Mouse (Mus musculus) frontal cortex, adult 2 months (tissue): ENCODE data around the gene 1700003F12Rik. TPM values are rescaled to one million over a fixed set of nuclear protein-coding genes. Genes with fewer than 3 reads are reported as not detected.

Experiments used
- DNase-seq, 2 experiments: peaks; one replicate each; pipeline ENCODE4 v3.0.0; 2022; ENCODE audit warnings: low spot score in 1 of 2; ENCODE audit errors: extremely low spot score in 1 of 2
- polyA plus RNA-seq: library from polyadenylated mRNA; depleted of rRNA; stranded (reverse); fragments of >200 nt; gene quantifications from 2 replicates; pipeline ENCODE4 v1.2.3, GENCODE M21; 2012

The 1700003F12Rik gene
- polyA plus RNA-seq, 1 experiment: 0.76 TPM

GRCm38 (mm10) chr2:154548688-154549087 is 1.8 kb downstream of the 1700003F12Rik start:
- no peak for DNase-seq

GRCm38 (mm10) chr2:154549127-154549885 is 2.4 kb downstream of the 1700003F12Rik start:
- DNase-seq: peak in 1 of 2 experiments; percentile 60

- no peak for DNase-seq
Measured at GRCm38 (mm10) chr2:154549886-154550189, 3.0 kb downstream of the 1700003F12Rik start.

GRCm38 (mm10) chr2:154550937-154551336 is 4.1 kb downstream of the 1700003F12Rik start:
- no peak for DNase-seq

- DNase-seq: no peak
Measured at GRCm38 (mm10) chr2:154551476-154551875, 4.6 kb downstream of the 1700003F12Rik start, which contains the start of gene Actl10. Gene Actl10 (plus strand): TSS chr2:154551776.

GRCm38 (mm10) chr2:154551927-154552326 is 5.0 kb downstream of the 1700003F12Rik start:
- DNase-seq: no peak

GRCm38 (mm10) chr2:154552424-154552907 is 5.6 kb downstream of the 1700003F12Rik start:
- DNase-seq: peak; percentile 61 to 75

- DNase-seq: peak; percentile 80 to 81
Measured at GRCm38 (mm10) chr2:154555235-154555634, 8.3 kb downstream of the 1700003F12Rik start.

- DNase-seq: peak in 1 of 2 experiments; percentile 67
Measured at GRCm38 (mm10) chr2:154557184-154557832, 10.4 kb downstream of the 1700003F12Rik start.

- DNase-seq: peak in 1 of 2 experiments; percentile 70
Measured at GRCm38 (mm10) chr2:154558264-154559039, 11.6 kb downstream of the 1700003F12Rik start, which contains the start of gene Necab3. Gene Necab3 (minus strand): TSS chr2:154558890.

GRCm38 (mm10) chr2:154563612-154564170 is 16.8 kb downstream of the 1700003F12Rik start:
- DNase-seq: no peak

- DNase-seq: peak in 1 of 2 experiments; percentile 59
Measured at GRCm38 (mm10) chr2:154565562-154565961, 18.7 kb downstream of the 1700003F12Rik start.

- no peak for DNase-seq
Measured at GRCm38 (mm10) chr2:154566641-154567040, 19.8 kb downstream of the 1700003F12Rik start.

- DNase-seq: no peak
Measured at GRCm38 (mm10) chr2:154567766-154568165, 20.9 kb downstream of the 1700003F12Rik start.

GRCm38 (mm10) chr2:154568329-154569070 is 21.6 kb downstream of the 1700003F12Rik start:
- no peak for DNase-seq

GRCm38 (mm10) chr2:154569071-154569748 is 22.3 kb downstream of the 1700003F12Rik start:
- no peak for DNase-seq

- peak; percentile 87 to 92 for DNase-seq
Measured at GRCm38 (mm10) chr2:154569836-154570286, 23.0 kb downstream of the 1700003F12Rik start, which contains the start of gene E2f1. Gene E2f1 (minus strand): TSS chr2:154569892.

GRCm38 (mm10) chr2:154570666-154571065 is 23.8 kb downstream of the 1700003F12Rik start:
- DNase-seq: no peak

- no peak for DNase-seq
Measured at GRCm38 (mm10) chr2:154571266-154571665, 24.4 kb downstream of the 1700003F12Rik start.
